Mouse (Mus musculus) layer of hippocampus, postnatal 25 days (tissue): ENCODE data around the gene Lamtor4. TPM values are rescaled to one million over a fixed set of nuclear protein-coding genes. Genes with fewer than 3 reads are reported as not detected.
A peak's percentile ranks its signal among the peaks of the same experiment; 100 is the strongest.
"Not testable (repeated sequence)": the region's sequence is repeated elsewhere in the genome, so short reads cannot be mapped to it uniquely, and the experiment has no call there.

Source experiments
- DNase-seq, 2 experiments: peaks; one replicate each; pipeline ENCODE4 v3.0.0; 2022; ENCODE audit warnings: mixed read lengths in 2 of 2, low spot score in 1 of 2; ENCODE audit errors: extremely low spot score in 1 of 2
- total RNA-seq, 2 experiments: library from RNA; stranded (reverse); gene quantifications; 2 replicates each; pipeline ENCODE4 v1.2.3; 2021

Gene Lamtor4
- total RNA-seq = 10 to 100 TPM; 55.9 to 58.9 TPM

DNA sequence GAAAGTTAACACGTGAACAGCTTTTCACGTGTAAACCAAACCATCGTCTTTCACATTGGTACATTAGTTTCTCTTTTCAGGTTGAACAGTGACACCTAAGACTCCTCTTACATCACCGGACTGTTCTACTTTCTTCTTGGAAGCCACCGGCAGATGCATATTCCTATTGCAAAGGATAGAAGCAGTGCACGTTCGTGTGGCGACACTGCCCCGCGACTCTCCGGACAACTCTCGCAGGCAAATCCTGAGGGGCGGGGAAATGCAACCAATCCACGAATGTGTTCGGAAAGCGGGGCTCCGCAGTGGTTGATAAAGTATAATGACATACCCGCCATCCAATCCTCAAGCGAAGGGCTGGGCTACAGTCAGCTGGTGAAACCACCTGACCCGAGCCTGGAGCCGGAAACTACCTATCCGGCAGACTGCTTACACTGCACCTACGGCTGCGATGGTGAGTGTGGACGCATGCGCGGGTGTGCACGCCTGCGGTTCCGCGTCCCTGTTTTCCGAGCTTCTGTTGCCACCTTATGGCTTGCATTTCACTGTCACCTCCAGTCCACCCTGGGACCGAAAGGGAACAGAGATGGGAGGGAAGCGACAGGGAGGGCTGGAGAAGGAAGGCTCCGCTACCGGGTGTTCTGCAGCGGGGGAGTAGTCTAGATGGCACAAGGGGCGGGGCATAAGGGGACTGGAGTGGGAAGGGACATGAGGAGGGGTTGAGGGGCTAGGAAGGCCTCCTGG lies at the start of gene Lamtor4:
Gene Lamtor4, plus strand, starts transcription at position 130 of the 741 bp plus-strand sequence.
- DNase-seq = peak; percentile 73 to 84

DNA sequence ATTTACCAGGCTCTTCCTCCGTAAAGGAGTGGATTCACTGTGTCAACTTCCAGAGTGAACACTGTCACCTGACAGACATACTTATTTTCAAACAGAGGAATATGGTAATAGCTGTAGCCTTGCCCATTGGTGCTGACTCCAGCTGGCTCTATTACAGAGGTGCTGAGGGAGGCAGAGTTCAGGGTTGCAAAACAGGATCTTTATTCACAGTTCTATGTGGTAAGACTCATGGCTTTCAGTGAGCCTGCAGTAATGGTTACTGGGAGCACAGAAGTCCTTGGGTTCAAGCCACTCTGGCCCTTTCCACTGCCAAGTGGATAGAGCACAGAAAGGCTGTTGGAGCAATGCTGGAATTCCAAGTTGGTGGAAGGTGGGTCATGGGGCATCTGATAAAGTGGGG lies 48.0 kb upstream of the Lamtor4 start:
- DNase-seq = no peak

DNA sequence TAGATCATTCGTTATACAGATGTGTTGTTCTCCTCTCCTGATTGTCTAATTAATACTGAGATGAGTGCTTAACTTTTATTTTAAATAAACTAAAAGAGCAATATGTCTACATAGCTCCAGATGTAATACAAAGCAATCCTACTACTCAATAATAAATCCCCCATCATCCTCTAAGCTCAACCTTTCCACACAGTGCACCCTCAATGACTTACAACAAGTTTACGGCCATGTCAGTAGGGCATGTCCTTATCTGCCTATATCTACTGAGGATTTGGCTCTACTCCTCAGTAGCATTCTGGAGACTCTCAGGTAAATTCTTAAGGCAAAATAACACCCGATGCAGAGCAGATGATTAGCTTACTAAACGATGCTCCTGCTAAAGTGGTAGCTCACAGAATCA lies 47.4 kb upstream of the Lamtor4 start:
- DNase-seq = no peak

DNA sequence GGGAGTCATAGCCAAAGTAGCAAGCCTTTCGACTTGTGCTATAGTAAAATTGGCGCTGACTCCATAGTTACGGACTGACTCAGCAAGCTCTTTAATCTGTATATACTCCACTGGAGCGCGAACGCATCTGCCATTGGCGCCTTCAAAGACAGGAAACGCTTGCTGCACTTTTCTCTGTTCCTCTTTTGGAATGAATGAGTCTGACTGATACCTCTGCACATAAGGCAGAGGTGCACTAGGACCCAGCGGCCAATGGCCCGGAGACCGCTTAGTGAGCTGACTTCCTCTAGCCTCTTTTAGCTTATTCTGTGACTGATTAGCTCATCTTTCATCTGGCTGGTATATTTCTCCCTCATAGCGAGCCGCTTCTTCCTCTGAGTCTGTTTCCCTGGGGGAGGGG lies 38.6 kb upstream of the Lamtor4 start:
- DNase-seq = not testable (repeated sequence)

DNA sequence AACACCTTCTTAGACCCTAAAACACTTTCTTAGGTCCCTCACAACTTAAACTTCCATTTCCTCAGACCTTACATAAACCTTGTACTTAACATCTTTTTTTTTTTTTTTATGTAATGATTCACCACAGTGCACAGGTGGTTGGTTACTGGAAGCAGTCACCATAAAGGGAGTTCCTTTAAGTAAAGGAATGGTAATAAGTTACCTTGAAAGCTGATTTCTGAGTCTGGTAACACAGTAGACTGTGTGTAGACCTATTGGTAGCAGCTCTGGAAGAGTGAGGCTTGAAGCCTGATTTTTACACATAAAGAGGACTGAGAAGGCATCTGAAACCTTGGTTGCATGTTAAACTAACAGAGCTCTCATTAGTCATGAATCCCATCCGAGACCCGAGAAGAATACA lies 35.4 kb upstream of the Lamtor4 start:
- no peak for DNase-seq

DNA sequence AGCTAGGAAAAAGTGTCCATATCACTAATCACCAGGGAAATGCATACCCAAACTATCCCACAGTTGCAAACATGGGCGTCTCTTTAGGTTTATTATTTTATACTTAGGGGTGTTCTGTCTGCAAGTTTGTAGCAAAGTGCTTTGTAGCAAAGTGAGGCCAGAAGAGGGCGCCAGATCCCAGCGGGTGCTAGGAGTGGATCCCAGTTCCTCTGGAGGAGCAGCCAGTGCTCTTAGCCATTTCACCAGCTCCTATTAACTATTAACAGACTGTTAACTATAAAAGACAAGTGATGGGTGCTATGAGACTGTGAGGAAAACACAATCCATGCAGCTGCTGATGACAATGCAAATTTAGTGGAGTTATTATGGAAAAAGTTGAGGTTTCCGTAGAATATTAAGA lies 33.2 kb upstream of the Lamtor4 start:
- DNase-seq = peak; percentile 79 to 99

DNA sequence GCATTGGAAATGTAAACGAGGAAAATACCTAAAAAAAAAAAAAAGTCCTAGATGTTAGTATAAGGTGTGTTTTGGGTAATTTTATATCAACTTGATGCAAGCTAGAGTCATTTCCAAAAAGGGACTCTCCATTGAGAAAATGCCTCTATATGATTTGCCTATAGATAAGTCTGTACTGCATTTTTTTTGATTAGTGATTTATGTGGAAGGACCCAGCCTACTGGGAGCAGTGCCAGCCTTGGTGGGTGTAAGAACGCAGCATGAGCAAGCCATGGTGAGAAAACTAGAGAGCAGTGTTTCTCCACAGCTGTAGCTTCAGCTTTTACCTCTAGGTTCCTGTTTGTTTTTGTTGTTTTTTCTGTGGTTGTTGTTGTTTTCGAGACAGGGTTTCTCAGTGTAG lies 32.0 kb upstream of the Lamtor4 start:
- DNase-seq = no peak

DNA sequence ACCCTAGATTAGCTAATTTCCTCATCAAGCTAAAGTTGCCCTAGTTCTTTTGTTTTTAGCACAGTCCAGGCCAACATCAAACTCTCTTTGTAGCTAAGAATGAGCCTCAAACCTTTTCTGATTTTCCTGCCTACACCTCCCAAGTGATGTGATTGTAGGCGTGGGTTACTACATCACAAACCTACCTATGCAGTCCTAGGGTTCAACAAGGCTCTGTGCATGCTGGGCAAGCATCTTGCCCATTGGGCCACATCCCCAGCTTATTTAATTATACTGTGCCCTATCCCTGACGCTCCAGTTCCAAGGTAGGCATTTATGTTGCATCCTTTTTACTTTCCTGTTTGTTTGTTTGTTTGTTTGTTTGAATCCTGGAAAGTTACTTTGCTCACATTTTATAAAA lies 29.6 kb upstream of the Lamtor4 start, which contains the start of gene Nxpe5:
Gene Nxpe5, plus strand, starts transcription at position 199 of the 400 bp plus-strand sequence.
- no peak for DNase-seq

DNA sequence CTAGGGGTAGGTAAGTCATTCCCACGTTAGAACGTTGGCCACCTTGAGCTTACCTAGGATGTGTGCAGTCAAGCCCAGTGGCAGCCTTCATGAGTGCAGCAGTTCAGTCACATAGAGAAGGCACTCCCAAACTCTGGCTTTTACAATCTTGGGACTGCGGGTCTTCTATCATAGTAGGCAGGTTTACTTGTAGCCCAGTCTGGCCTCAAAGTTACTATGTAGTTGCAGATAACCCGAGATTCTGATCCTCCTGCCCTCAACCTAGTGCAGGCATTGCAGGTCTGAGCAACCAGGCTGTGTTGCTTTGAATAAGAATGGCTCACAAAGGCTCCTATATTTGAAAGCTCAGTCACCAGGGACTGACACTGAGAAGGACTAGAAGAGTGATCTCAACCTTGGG lies 28.8 kb upstream of the Lamtor4 start:
- no peak for DNase-seq

DNA sequence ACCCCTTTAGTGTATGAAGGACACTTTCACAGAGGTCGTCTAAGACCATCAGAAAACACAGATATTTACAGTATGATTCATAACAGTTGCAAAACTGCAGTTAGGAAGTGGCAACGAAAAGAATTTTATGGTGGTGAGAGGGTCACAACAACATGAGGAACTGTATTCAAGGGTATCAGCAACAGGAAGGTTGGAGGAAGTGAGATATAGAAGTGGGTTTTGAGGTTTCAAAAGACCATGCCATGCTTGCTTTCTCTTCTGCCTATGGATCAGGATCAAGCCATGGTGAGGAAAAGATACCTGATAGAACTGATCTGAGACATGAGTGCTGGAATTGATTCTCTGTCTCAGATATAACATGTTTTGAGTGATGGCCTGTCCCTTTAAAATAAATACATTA lies 27.9 kb upstream of the Lamtor4 start:
- DNase-seq = no peak

DNA sequence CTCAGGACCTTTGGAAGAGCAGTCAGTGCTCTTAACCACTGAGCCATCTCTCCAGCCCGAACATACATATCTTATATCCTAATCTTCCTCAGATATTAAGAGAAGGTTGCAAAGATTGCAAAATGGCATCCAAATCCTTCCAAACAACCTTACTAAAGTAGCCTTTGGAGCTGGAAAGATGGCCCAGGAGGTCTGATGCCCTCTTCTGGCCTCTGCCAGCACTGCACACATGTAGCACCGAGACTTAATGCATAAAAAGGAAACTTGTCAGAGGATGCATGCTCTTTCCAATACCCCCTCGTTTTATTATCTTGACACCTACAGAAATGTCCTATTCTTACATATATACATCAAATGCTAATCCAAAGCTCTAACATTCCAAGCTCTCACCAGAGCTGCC lies 27.3 kb upstream of the Lamtor4 start:
- peak in 1 of 2 experiments; percentile 37 for DNase-seq

DNA sequence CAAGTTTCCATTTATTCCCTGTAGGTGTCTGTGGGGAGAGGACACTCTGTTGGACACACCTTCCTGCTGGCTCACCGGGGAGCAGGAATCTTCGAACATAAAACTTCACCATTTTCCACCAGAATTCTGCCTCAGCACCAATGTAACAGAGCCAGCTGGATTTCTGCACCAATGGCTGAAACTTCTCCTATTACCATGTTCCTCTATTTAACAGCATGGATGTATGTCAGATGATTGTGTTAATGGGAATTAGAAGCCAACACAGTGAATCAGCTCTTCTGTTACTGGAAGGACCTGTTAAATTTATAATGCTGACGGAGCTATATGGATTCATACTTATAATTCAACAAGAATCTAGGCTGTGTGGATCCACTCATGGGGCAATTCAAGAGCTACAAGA lies 25.8 kb upstream of the Lamtor4 start:
- no peak for DNase-seq

DNA sequence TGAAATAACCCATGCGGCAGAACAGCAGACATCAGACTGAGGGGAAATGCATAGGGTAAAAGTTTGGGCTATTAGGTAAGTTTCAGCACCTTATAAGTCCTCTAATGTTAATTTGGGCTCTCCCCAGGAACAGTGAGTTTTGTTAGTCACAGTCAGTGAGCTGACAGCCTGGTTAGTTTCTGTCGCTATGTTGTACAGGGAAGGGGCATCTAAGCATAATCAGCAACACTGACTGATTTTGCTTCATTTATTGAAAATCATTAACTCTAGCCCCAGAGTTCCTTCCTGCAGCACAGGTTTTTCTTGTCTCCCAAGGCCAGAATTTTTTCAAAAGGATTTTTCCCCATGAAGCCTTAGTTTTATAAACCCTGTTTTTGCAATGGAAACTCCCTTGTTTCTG lies 21.5 kb upstream of the Lamtor4 start:
- no peak for DNase-seq

DNA sequence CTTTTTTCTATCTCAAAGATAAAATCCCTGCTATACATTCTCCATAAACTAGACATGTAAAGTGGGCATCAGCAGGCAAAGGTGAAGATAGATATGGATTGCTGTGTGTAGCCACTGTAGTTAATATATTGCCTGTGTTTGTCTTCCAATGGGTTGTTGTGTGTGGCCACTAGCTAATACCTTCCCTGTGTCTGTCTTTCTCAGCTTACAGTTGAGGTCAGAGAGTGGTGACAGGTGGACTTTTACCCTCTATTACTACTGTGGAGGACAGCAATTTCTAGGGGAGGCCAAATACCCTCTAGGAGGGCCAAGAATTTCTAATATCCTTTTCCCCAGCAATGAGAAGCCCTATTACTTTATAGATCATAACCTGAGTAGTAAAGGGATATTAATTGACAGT lies 21.1 kb upstream of the Lamtor4 start:
- no peak for DNase-seq

DNA sequence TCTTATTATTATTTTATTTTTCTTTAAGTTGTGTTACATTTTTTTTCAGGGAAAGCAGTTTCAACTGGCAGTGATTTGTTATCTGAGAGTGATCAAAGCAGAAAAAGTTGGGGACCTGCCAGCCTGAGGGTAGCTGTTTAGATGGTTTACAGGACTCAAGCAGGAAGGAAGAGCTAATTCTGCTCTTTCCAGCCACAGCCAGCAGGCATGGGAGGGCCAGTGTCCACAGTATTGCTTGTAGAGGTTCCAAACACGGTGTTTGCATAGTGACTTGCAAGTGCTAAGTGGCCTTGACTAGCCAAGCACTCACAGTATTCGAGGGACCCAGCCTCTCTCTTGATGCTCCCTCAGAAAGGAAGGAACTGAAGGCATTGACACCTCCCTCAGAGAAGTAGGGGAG lies 13.8 kb upstream of the Lamtor4 start:
- DNase-seq = no peak

DNA sequence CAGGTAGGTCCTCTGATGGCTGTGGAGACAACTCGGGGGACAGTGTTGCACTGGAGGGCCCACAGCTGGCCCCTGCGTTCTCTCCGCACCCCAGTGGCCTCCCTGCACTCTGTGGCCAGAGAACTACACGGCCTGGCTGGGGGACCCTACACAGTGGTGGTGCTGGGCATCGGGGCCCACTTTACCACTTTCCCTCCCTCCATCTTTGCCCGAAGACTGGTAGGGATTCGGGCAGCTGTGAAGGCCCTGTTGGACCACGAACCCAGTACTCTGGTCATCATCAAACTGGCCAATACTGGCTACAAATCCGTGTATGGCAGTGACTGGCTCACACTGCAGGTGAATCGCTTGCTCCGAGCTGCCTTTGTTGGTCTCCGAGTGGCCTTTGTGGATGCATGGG lies 4.1 kb upstream of the Lamtor4 start:
- no peak for DNase-seq

DNA sequence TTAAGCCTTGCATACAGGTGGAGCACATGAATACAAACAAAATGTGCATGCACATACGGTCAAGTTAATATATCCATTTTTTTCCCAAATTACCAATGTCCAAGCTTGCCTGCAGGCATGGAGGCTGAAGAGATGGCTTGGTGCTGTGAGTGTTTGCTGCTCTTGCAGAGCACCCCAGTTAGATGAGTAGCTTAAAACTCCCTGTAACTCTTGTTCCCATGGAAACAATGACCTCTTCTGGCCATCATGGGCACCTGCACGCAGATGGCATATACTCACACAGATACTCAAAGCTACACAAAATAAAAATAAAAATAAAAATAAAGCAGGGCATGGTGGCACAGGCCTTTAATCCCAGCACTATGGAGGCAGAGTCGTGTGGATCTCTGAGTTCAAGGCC lies 2.2 kb upstream of the Lamtor4 start:
- no peak for DNase-seq

DNA sequence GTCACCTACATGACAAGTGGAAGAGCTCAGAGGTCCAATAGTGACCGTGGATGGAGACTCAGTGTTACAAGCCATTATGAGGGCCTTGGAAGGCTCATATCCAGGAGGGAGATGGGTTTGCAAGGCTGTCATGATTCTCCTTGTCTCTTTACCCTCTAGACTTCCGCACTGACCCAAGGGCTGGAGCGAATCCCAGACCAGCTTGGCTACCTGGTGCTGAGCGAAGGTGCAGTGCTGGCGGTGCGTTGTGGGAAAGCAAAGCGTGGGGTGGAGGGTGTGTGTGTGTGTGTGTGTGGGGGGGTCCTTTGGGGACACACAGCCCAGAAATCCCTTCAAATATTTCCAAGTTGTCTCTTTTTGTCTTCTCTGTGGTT lies 799 bp downstream of the Lamtor4 start:
- DNase-seq = no peak

DNA sequence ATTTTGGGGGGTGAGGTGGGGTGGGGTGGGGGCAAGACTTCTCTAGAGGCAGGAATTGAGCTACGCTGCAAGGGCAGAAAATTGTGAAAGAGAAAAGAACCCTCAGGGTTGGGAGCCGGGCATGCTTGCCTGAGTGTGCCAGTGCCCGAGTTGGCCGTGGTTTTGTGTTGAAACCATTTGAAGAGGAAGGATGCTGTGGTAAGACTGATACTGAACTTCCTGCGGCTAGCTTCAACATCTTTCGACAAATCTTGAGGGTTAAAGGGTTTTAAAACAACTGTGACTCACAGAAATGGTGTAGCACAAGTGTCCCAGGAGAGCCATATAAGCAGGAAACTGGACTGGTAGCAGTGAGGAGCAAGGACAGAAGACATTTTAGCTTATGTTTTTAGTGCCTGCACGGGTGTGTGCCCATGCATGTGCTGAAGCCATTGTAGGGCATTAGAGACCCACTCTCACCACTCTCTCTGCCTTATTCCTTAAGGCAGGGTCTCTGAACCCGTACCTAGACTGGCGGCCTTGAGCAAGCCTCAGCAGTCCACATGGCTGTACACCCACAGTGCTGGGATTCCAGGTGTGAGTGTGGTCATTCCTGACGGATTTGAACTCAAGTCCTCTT lies 1.8 kb downstream of the Lamtor4 start:
- DNase-seq = peak in 1 of 2 experiments; percentile 7

DNA sequence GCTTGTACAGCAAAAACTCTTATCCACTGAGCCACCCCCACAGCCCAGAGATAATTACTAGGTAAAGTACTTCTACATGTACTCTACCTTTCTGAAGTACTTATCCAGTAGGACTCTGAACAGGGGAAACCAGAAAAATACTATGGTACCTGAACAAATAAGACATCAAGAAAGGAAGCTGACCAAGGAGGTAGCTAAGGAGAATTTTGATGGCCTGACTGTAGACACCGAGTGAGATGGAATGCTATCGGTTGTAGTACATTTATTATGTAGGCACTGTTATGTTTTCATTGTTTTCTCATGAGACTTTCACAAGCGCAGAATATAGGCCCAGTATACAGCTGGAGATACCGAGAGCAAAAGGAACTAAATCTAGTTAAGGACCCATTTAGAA lies 2.3 kb downstream of the Lamtor4 start:
- DNase-seq = no peak

DNA sequence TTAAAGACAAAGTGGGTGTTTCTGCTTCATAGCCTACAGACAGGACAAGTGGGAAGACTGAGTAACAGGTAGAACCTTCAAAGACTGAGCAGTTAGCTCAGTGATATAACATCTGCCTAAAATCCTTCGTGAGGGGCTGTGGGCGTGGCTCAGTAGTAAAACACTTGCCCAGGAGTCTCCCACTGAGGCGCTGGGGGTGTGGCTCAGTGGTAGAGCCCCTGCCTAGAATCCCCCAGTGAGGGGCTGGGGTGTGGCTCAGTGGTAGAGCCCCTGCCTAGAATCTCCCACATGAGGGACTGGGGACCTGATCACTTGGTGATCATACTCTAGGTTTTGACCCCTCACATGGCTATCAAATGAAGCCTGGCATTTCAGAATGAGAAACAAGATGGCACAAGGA lies 2.8 kb downstream of the Lamtor4 start:
- no peak for DNase-seq

DNA sequence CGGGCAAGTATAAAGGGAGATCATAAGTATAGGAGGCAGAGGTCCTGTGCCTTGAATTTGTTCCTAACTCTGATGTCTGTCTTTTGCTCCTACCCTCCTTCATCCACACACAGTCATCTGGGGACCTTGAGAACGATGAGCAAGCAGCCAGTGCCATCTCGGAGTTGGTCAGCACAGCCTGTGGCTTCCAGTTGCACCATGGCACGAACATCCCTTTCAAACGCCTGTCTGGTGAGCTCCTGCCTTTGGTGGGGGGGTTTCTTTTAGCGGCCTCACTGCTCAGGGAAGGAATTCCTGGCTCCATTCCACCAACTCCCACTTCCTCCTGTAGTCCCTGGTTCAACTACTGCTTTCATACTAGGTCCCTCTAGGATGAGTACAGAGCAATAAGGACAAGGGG lies 3.3 kb downstream of the Lamtor4 start:
- DNase-seq = peak in 1 of 2 experiments; percentile 7
